Mouse (Mus musculus) neural tube, postnatal 0 days (tissue): ENCODE measurements around the gene Ttc13. TPM values are rescaled to one million over a fixed set of nuclear protein-coding genes. Genes with fewer than 3 reads are reported as not detected.

Experiments used
- polyA plus RNA-seq: library from polyadenylated mRNA; unstranded; fragments of >200 nt; fragmentation: Nextera tagmentation; extraction: Ambion mirVana; gene quantifications from 2 replicates; pipeline ENCODE4 v1.2.1, GENCODE M21; 2015

The Ttc13 gene
- 51.6 and 53.4 TPM in 2 replicates for polyA plus RNA-seq

GRCm38 (mm10) chr8:124721862-124722515, at the start of gene Ttc13, which contains the start of gene Arv1:
Gene Ttc13, minus strand, starts transcription at chr8:124721983.
Gene Arv1, plus strand, starts transcription at chr8:124722139.

GRCm38 (mm10) chr8:124751709-124752173, 30.0 kb upstream of the Ttc13 start, which contains the start of gene Fam89a:
Gene Fam89a, minus strand, starts transcription at chr8:124751832.

GRCm38 (mm10) chr8:124663112-124663873, 58.5 kb downstream of the Ttc13 start, which contains the start of gene 2310022B05Rik:
Gene 2310022B05Rik, minus strand, starts transcription at chr8:124663369.

Other genes with a start within 250 kb of the Ttc13 start
- gene Cog2, start 201.2 kb downstream of the Ttc13 start, polyA plus RNA-seq = 21.6 and 24.6 TPM in 2 replicates
- gene Agt, start 152.3 kb downstream of the Ttc13 start, polyA plus RNA-seq = 96.9 and 135 TPM in 2 replicates
- 0.31 and 0.32 TPM in 2 replicates for gene Capn9, start 145.9 kb downstream of the Ttc13 start, polyA plus RNA-seq
- gene 2310022B05Rik, start 58.6 kb downstream of the Ttc13 start, polyA plus RNA-seq = 21.4 and 23.3 TPM in 2 replicates
- 31.1 and 33.1 TPM in 2 replicates for gene Arv1, start 156 bp upstream of the Ttc13 start, polyA plus RNA-seq
- 1.1 and 2.5 TPM in 2 replicates for gene Fam89a, start 29.8 kb upstream of the Ttc13 start, polyA plus RNA-seq
- gene Trim67, start 71.1 kb upstream of the Ttc13 start, polyA plus RNA-seq = 22.3 and 26.6 TPM in 2 replicates
- 50.7 and 59.1 TPM in 2 replicates for gene Gnpat, start 141.1 kb upstream of the Ttc13 start, polyA plus RNA-seq
- 15.2 and 17.1 TPM in 2 replicates for gene 2810004N23Rik, start 141.1 kb upstream of the Ttc13 start, polyA plus RNA-seq
- gene Exoc8, start 175.7 kb upstream of the Ttc13 start, polyA plus RNA-seq = 10.5 and 10.9 TPM in 2 replicates
- 4.9 and 5.3 TPM in 2 replicates for gene Sprtn, start 175.9 kb upstream of the Ttc13 start, polyA plus RNA-seq
- gene Egln1, start 227.3 kb upstream of the Ttc13 start, polyA plus RNA-seq = 16.3 and 16.6 TPM in 2 replicates